Mouse (Mus musculus) ES-E14 (cell line): ENCODE data around the gene Sdc4. TPM values are rescaled to one million over a fixed set of nuclear protein-coding genes. Genes with fewer than 3 reads are reported as not detected.
A peak's percentile ranks its signal among the peaks of the same experiment; 100 is the strongest.

Experiments
- DNase-seq: peaks from one replicate; pipeline ENCODE4 v3.0.0-alpha.2; 2013; ENCODE audit warnings: low read depth, low spot score
- H3K27ac ChIP-seq: 2 replicates; pipeline ENCODE4 v1.5.1; 2012; ENCODE audit warnings: low read depth, mild to moderate bottlenecking, low read length, moderate library complexity, mixed read lengths; ENCODE audit not compliant: poor library complexity, insufficient read depth, severe bottlenecking
- H3K36me3 ChIP-seq: 2 replicates; pipeline ENCODE4 v1.6.1; 2012; ENCODE audit warnings: mild to moderate bottlenecking, low read length, moderate library complexity, mixed read lengths; ENCODE audit not compliant: control insufficient read depth, poor library complexity, insufficient read depth, severe bottlenecking
- H3K4me1 ChIP-seq, 2 experiments: fragments of 150-350 bp in 1 of 2; sonication (generic) in 1 of 2; 2 replicates each; pipeline ENCODE4 v1.6.1; 2012; ENCODE audit warnings: low read length in 2 of 2, mild to moderate bottlenecking in 1 of 2, mixed read lengths in 1 of 2; ENCODE audit not compliant: control insufficient read depth in 2 of 2, insufficient read depth in 2 of 2, poor library complexity in 1 of 2
- H3K4me3 ChIP-seq, 2 experiments: fragments of 150-350 bp in 1 of 2; sonication (generic) in 1 of 2; 2 replicates each; pipeline ENCODE4 v1.5.1; 2012; ENCODE audit warnings: low read length in 2 of 2, low read depth in 1 of 2, mild to moderate bottlenecking in 1 of 2, mixed read lengths in 1 of 2; ENCODE audit not compliant: insufficient read depth in 1 of 2, poor library complexity in 1 of 2, severe bottlenecking in 1 of 2
- H3K9ac ChIP-seq: 2 replicates; pipeline ENCODE4 v1.6.1; 2012; ENCODE audit warnings: low read depth, mild to moderate bottlenecking, low read length, mixed read lengths; ENCODE audit not compliant: poor library complexity, insufficient read depth, severe bottlenecking
- H3K9me3 ChIP-seq: fragments of 150-350 bp; sonication (generic); 2 replicates; pipeline ENCODE4 v1.6.1; 2012; ENCODE audit warnings: low read depth, mild to moderate bottlenecking, low read length; ENCODE audit not compliant: control insufficient read depth, insufficient read depth
- CHD2 ChIP-seq: IDR thresholded peaks from 2 replicates; pipeline ENCODE4 v1.6.1; 2014; ENCODE audit warnings: mild to moderate bottlenecking, low read depth, low read length, inconsistent platforms
- HCFC1 ChIP-seq: IDR thresholded peaks from 2 replicates; pipeline ENCODE4 v1.6.1; 2012; ENCODE audit warnings: low read length, inconsistent platforms, borderline replicate concordance; ENCODE audit not compliant: insufficient read depth
- MAFK ChIP-seq: IDR thresholded peaks from 2 replicates; pipeline ENCODE4 v1.6.1; 2014; ENCODE audit warnings: mild to moderate bottlenecking, low read depth, low read length, inconsistent platforms; ENCODE audit not compliant: insufficient read depth
- ZC3H11A ChIP-seq: IDR thresholded peaks from 2 replicates; pipeline ENCODE4 v1.6.1; 2012; ENCODE audit warnings: low read depth, mild to moderate bottlenecking, inconsistent platforms, low read length, borderline replicate concordance
- ZNF384 ChIP-seq: IDR thresholded peaks from 2 replicates; pipeline ENCODE4 v1.6.1; 2012; ENCODE audit warnings: low read depth, low read length, inconsistent platforms
- in situ Hi-C, 2 experiments: fragments of 600-800 bp; cut with MboI; formaldehyde crosslinking; loops; one replicate each; pipeline ENCODE4 v1.15.1; 2025; ENCODE audit warnings: low sequenced_read_pairs in 2 of 2, inconsistent platforms in 1 of 2; ENCODE audit not compliant: unreplicated experiment in 2 of 2
- total RNA-seq: library from RNA; depleted of rRNA; stranded (reverse); fragments of 300-350 nt; gene quantifications from 2 replicates; pipeline ENCODE4 v1.2.3, GENCODE M21; 2012

The Sdc4 gene
- total RNA-seq, 1 experiment = 102 TPM

DNA sequence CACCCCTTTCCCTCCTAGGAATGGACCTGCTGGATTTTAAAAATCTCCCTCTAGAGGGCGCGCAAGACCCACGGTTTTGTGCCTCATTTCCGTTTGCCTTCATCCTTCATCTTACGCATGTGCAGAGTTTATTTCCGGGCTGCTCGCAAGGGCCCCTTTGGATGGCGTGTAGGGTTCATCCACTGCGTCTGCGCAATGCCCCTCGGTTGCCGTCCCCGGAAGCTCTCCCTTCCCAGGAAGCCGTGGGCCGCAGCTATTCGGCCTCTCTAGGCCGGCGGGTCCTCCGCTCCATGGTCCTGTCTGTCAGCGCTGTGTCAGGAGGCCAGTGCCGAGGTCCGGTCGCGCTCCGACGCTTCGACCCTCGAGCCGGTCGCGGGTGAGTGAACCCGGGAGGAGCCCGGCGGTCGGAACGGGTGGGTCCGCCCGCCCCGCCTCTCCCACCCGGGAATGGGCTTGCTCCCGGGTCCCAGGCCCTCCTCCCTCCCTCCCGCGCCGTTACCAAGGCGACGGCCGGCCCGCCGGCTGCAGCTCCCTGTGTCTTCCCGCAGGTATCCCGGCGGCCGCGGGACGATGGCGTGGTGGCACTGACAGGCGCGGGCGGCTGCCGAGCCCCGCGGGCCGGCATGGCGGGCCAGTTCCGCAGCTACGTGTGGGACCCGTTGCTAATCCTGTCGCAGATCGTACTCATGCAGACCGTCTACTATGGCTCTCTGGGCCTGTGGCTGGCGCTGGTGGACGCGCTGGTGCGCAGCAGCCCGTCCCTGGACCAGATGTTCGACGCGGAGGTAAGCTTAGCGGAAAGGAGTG, 17.3 kb upstream of the Sdc4 start, which contains the start of gene Gm20458:
Gm20458 (plus strand) TSS at position 223 of the 807 bp plus-strand sequence.
- peak within 1 kb of the TSS; percentile 11; the same call in 1 of the 2 replicates for H3K27ac ChIP-seq
- H3K9me3 ChIP-seq = no peaks in the 10 kb centered on the region
- peaks cover 7% of the 10 kb centered on the region for H3K36me3 ChIP-seq
- H3K4me1 ChIP-seq = peaks cover 5 to 16% of the 10 kb centered on the region in 2 experiments; a peak in 2 of 4 replicates
- TF ChIP-seq ZNF384 (no peak), HCFC1 (peak; percentile 91)
- H3K4me3 ChIP-seq = peak within 1 kb of the TSS; percentile 68 to 79
- in situ Hi-C loops = no loop called here
- peak within 1 kb of the TSS; percentile 88 for H3K9ac ChIP-seq
- DNase-seq = peak; percentile 93

DNA sequence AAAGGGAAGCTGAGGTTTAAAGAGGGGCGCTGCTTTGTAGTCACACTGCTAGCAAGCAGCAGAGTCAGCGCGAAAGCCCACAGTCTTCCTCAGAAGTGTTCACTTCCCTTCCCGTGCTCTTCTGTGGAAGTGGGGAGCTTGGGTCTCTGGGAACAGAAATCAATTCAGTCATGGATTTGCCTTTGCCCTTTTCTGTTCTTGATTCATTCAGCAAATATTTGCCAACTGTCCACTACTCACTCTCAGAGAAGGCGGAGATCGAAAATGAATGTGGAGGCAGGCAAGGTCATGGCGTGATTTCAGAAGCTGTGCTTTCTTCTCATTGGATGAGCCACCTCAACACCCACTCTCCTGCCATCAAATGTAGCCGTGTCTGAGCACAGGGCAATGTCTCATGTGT, 14.8 kb upstream of the Sdc4 start:
- no peak for TF ChIP-seq ZNF384
- no peak for TF ChIP-seq ZC3H11A
- no peak for TF ChIP-seq MAFK
- no peak for TF ChIP-seq HCFC1
- no peak for TF ChIP-seq CHD2
- no peak overlapping the region for H3K9ac ChIP-seq
- in situ Hi-C loops = no loop called here
- H3K36me3 ChIP-seq = no peaks in the 10 kb centered on the region; the same call in 1 of the 2 replicates
- H3K4me3 ChIP-seq = no peak overlapping the region
- H3K27ac ChIP-seq = no peak overlapping the region
- H3K4me1 ChIP-seq = peaks cover 8 to 24% of the 10 kb centered on the region in 2 experiments; a peak in 3 of 4 replicates
- DNase-seq = no peak
- no peaks in the 10 kb centered on the region for H3K9me3 ChIP-seq

DNA sequence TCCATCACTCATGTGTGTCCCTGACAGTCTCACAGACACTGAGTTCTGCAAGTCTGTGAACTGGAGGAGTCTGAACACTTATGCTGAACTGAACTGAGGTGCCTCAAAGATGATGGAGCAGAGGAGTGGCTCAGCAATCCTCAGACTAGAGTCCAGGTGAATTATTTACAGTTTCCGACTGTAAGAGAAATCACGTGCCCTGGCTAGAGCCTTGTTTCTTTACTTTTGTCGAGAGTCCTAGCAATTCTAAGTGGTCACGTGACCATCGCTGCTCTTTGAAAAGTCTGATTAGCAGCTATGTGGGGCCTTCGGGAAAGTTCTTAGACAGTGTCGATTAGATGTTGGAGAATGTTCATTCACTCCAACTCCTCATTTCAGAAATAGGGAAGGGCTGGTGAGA, 14.3 kb upstream of the Sdc4 start:
- H3K4me3 ChIP-seq = no peak overlapping the region
- in situ Hi-C loops = no loop called here
- peaks cover 10 to 29% of the 10 kb centered on the region in 2 experiments; a peak in 3 of 4 replicates for H3K4me1 ChIP-seq
- no peak overlapping the region for H3K27ac ChIP-seq
- H3K36me3 ChIP-seq = no peaks in the 10 kb centered on the region
- no peak for DNase-seq
- TF ChIP-seq ZC3H11A (no peak), CHD2 (no peak), HCFC1 (no peak), MAFK (no peak), ZNF384 (no peak)
- peak overlapping the region; percentile 26; the same call in 1 of the 2 replicates for H3K9ac ChIP-seq
- no peaks in the 10 kb centered on the region for H3K9me3 ChIP-seq

DNA sequence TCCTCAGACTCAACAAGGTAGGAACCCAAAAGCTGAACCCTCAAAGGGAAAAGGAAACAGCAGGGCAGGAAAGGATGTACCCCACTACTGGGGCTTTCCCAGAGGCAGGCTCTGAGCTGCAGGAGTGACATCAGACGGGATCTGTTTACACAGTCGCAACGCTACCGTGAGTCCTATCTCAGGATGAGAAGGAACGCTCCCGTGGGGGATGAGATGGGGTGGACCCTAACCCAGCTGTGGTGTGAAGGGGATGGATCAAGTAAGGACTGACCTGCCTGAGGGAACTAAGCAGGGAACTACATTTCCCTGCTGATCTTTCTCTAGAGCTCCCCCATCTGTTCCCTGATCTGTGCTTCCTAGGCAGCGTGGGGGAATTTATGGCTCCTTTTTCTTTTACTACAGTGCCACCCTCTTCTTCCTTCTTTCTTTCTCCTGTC, 13.2 kb upstream of the Sdc4 start, which contains the start of gene Sys1:
Sys1 (plus strand) TSS at position 101 of the 437 bp plus-strand sequence.
- H3K4me1 ChIP-seq = peaks cover 10 to 36% of the 10 kb centered on the region in 2 experiments
- H3K9ac ChIP-seq = peak within 1 kb of the TSS; percentile 46
- TF ChIP-seq HCFC1 (no peak), CHD2 (no peak), ZNF384 (no peak), ZC3H11A (no peak), MAFK (no peak)
- DNase-seq = no peak
- no peak within 1 kb of the TSS for H3K27ac ChIP-seq
- in situ Hi-C loops = no loop called here
- H3K4me3 ChIP-seq = peak within 1 kb of the TSS; percentile 46 to 51; a peak in 2 of 4 replicates
- H3K36me3 ChIP-seq = no peaks in the 10 kb centered on the region
- H3K9me3 ChIP-seq = no peaks in the 10 kb centered on the region

DNA sequence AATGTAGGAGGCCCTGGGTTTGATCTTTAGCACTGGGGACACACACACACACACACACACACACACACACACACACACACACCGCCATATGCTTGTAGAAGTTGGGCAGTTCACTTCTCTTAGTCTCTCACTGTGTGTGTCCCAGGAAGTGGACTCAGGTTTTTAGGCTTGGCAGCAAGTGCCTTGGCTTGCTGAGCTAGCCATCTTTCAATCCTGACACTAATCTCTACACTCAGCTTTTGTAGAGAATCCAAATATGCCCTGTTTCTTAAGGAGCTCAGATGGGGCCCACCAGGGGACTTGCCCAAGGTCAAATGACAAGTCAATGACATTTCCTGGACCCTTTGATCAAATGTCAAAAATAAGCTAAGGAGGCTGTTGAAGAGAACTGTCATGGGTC, 12.7 kb upstream of the Sdc4 start:
- in situ Hi-C loops = no loop called here
- TF ChIP-seq ZNF384 (no peak), HCFC1 (no peak), ZC3H11A (no peak), CHD2 (no peak), MAFK (no peak)
- Histone ChIP-seq H3K36me3 (no peaks in the 10 kb centered on the region), H3K9me3 (no peaks in the 10 kb centered on the region), H3K9ac (no peak overlapping the region), H3K4me1 (peaks cover 10 to 38% of the 10 kb centered on the region in 2 experiments), H3K27ac (no peak overlapping the region), H3K4me3 (no peak overlapping the region)
- DNase-seq = no peak
